Mouse (Mus musculus): ENCODE results near the gene Bclaf3. TPM values are rescaled to one million over a fixed set of nuclear protein-coding genes. Genes with fewer than 3 reads are reported as not detected.

Bclaf3 gene
- polyA plus RNA-seq, 1 experiment from 2014 or later: 20.6 TPM

Other genes with a start within 250 kb of the Bclaf3 start
- 125 and 136 TPM in 2 replicates for gene Eif1ax, start 154.5 kb upstream of the Bclaf3 start, polyA plus RNA-seq (2015; fragmentation: Nextera tagmentation; extraction: Ambion mirVana)
- 2.4 and 2.8 TPM in 2 replicates for gene Map7d2, start 112.1 kb upstream of the Bclaf3 start, polyA plus RNA-seq (2015; fragmentation: Nextera tagmentation; extraction: Ambion mirVana)
- gene Sh3kbp1, start 100.6 kb downstream of the Bclaf3 start, polyA plus RNA-seq (2015; fragmentation: Nextera tagmentation; extraction: Ambion mirVana): 39.0 and 41.4 TPM in 2 replicates

Measured in kidney, embryonic 16.5 days (tissue).